Mouse (Mus musculus): Measurements from ENCODE around the gene Glb1l2. TPM values are rescaled to one million over a fixed set of nuclear protein-coding genes. Genes with fewer than 3 reads are reported as not detected.

Glb1l2 gene
- total RNA-seq (2014; fragmentation: Nextera tagmentation) (not detected in 2 replicates), total RNA-seq (2017) (0.06 and 0.44 TPM in 2 replicates), polyA plus RNA-seq (2012) (not detected in 2 replicates)

- Histone ChIP-seq H3K27me3 (ENCODE audit: insufficient read depth, low read length) (peaks cover 5% of the 10 kb centered on the region; the same call in 1 of the 2 replicates), H3K4me3 (ENCODE audit: low read depth, low read length) (peak within 1 kb of the TSS; percentile 13; the same call in 1 of the 2 replicates), H3K9me3 (replicated peaks) (no peaks in the 10 kb centered on the region), H3K36me3 (replicated peaks) (no peaks in the 10 kb centered on the region), H3K4me1 (ENCODE audit: insufficient read depth, low read depth, low read length) (no peaks in the 10 kb centered on the region)
- DNase-seq (ENCODE audit: low spot score) (peak; percentile 2), ATAC-seq (ENCODE audit: extremely low read depth, insufficient number of reproducible peaks, low FRiP score, poor library complexity, severe bottlenecking) (no peak)
- TF ChIP-seq POLR2AphosphoS5 (IDR thresholded peaks at IDR 0.05; ENCODE audit: insufficient replicate concordance, low read depth, low read length) (no peak), TAL1 (conservative IDR thresholded peaks at IDR 0.05; ENCODE audit: low read depth, low read length) (no peak), CTCF (IDR thresholded peaks at IDR 0.05; ENCODE audit: low read depth, low read length) (no peak)
Observed at GRCm38 (mm10) chr9:26805935-26806666, at the start of gene Glb1l2. TSS of gene Glb1l2 (minus strand) at chr9:26806468.

- TF ChIP-seq CTCF (IDR thresholded peaks at IDR 0.05; ENCODE audit: low read depth, low read length) = no peak
- no peak for TF ChIP-seq GATA1 (IDR thresholded peaks at IDR 0.05; ENCODE audit: borderline replicate concordance, low read length)
- TF ChIP-seq POLR2AphosphoS5 (IDR thresholded peaks at IDR 0.05; ENCODE audit: insufficient replicate concordance, low read depth, low read length) = no peak
- TF ChIP-seq GATA2 (IDR thresholded peaks at IDR 0.05; ENCODE audit: borderline replicate concordance, low read depth, low read length) = no peak
- Histone ChIP-seq H3K9me3 (replicated peaks) (no peaks in the 10 kb centered on the region), H3K36me3 (replicated peaks) (no peaks in the 10 kb centered on the region), H3K4me3 (ENCODE audit: low read depth, low read length) (no peak overlapping the region), H3K27me3 (ENCODE audit: insufficient read depth, low read length) (no peaks in the 10 kb centered on the region), H3K4me1 (ENCODE audit: insufficient read depth, low read depth, low read length) (no peaks in the 10 kb centered on the region)
- no peak for ATAC-seq (ENCODE audit: extremely low read depth, insufficient number of reproducible peaks, low FRiP score, poor library complexity, severe bottlenecking)
- no peak for DNase-seq (ENCODE audit: low spot score)
Observed at GRCm38 (mm10) chr9:26831089-26831488, 24.8 kb upstream of the Glb1l2 start.

- Histone ChIP-seq H3K4me1 (ENCODE audit: insufficient read depth, low read depth, low read length) (no peaks in the 10 kb centered on the region), H3K4me3 (ENCODE audit: low read depth, low read length) (no peak overlapping the region), H3K27me3 (ENCODE audit: insufficient read depth, low read length) (no peaks in the 10 kb centered on the region), H3K36me3 (replicated peaks) (no peaks in the 10 kb centered on the region), H3K9me3 (replicated peaks) (no peaks in the 10 kb centered on the region)
- TF ChIP-seq TAL1 (conservative IDR thresholded peaks at IDR 0.05; ENCODE audit: low read depth, low read length) (no peak), CTCF (IDR thresholded peaks at IDR 0.05; ENCODE audit: low read depth, low read length) (no peak), POLR2AphosphoS5 (IDR thresholded peaks at IDR 0.05; ENCODE audit: insufficient replicate concordance, low read depth, low read length) (no peak), GATA2 (IDR thresholded peaks at IDR 0.05; ENCODE audit: borderline replicate concordance, low read depth, low read length) (no peak), GATA1 (IDR thresholded peaks at IDR 0.05; ENCODE audit: borderline replicate concordance, low read length) (no peak)
- DNase-seq (ENCODE audit: low spot score) (no peak), ATAC-seq (ENCODE audit: extremely low read depth, insufficient number of reproducible peaks, low FRiP score, poor library complexity, severe bottlenecking) (no peak)
Observed at GRCm38 (mm10) chr9:26819942-26820341, 13.7 kb upstream of the Glb1l2 start.

- no peak overlapping the region for H3K4me3 ChIP-seq (ENCODE audit: low read depth, low read length)
- no peak for ATAC-seq (ENCODE audit: extremely low read depth, insufficient number of reproducible peaks, low FRiP score, poor library complexity, severe bottlenecking)
- no peak for DNase-seq (ENCODE audit: low spot score)
Observed at GRCm38 (mm10) chr9:26808735-26809134, 2.5 kb upstream of the Glb1l2 start.

GRCm38 (mm10) chr9:26804321-26804720 is 1.9 kb downstream of the Glb1l2 start:
- Histone ChIP-seq H3K4me1 (ENCODE audit: insufficient read depth, low read depth, low read length) (no peaks in the 10 kb centered on the region), H3K36me3 (replicated peaks) (no peaks in the 10 kb centered on the region), H3K9me3 (replicated peaks) (no peaks in the 10 kb centered on the region), H3K4me3 (ENCODE audit: low read depth, low read length) (no peak overlapping the region), H3K27me3 (ENCODE audit: insufficient read depth, low read length) (peaks cover 5% of the 10 kb centered on the region; the same call in 1 of the 2 replicates)
- no peak for ATAC-seq (ENCODE audit: extremely low read depth, insufficient number of reproducible peaks, low FRiP score, poor library complexity, severe bottlenecking)
- no peak for DNase-seq (ENCODE audit: low spot score)
- TF ChIP-seq GATA2 (IDR thresholded peaks at IDR 0.05; ENCODE audit: borderline replicate concordance, low read depth, low read length) (no peak), CTCF (IDR thresholded peaks at IDR 0.05; ENCODE audit: low read depth, low read length) (no peak), TAL1 (conservative IDR thresholded peaks at IDR 0.05; ENCODE audit: low read depth, low read length) (no peak), GATA1 (IDR thresholded peaks at IDR 0.05; ENCODE audit: borderline replicate concordance, low read length) (no peak)

More at GRCm38 (mm10) chr9:26808735-26809134, 2.5 kb upstream of the Glb1l2 start:
- Histone ChIP-seq H3K36me3 (replicated peaks) (no peaks in the 10 kb centered on the region), H3K4me1 (ENCODE audit: insufficient read depth, low read depth, low read length) (no peaks in the 10 kb centered on the region), H3K27me3 (ENCODE audit: insufficient read depth, low read length) (peaks cover 5% of the 10 kb centered on the region; the same call in 1 of the 2 replicates), H3K9me3 (replicated peaks) (no peaks in the 10 kb centered on the region)
- TF ChIP-seq GATA2 (IDR thresholded peaks at IDR 0.05; ENCODE audit: borderline replicate concordance, low read depth, low read length) (no peak), POLR2AphosphoS5 (IDR thresholded peaks at IDR 0.05; ENCODE audit: insufficient replicate concordance, low read depth, low read length) (no peak), CTCF (IDR thresholded peaks at IDR 0.05; ENCODE audit: low read depth, low read length) (no peak), GATA1 (IDR thresholded peaks at IDR 0.05; ENCODE audit: borderline replicate concordance, low read length) (no peak), TAL1 (conservative IDR thresholded peaks at IDR 0.05; ENCODE audit: low read depth, low read length) (no peak)

GRCm38 (mm10) chr9:26800357-26800756 is 5.9 kb downstream of the Glb1l2 start:
- H3K27me3 ChIP-seq (ENCODE audit: insufficient read depth, low read length) = no peaks in the 10 kb centered on the region
- no peaks in the 10 kb centered on the region for H3K4me1 ChIP-seq (ENCODE audit: insufficient read depth, low read depth, low read length)
- DNase-seq (ENCODE audit: low spot score) = no peak
- ATAC-seq (ENCODE audit: extremely low read depth, insufficient number of reproducible peaks, low FRiP score, poor library complexity, severe bottlenecking) = no peak
- H3K9me3 ChIP-seq (replicated peaks) = no peaks in the 10 kb centered on the region
- H3K4me3 ChIP-seq (ENCODE audit: low read depth, low read length) = no peak overlapping the region
- TF ChIP-seq POLR2AphosphoS5 (IDR thresholded peaks at IDR 0.05; ENCODE audit: insufficient replicate concordance, low read depth, low read length) (no peak), TAL1 (conservative IDR thresholded peaks at IDR 0.05; ENCODE audit: low read depth, low read length) (no peak), GATA1 (IDR thresholded peaks at IDR 0.05; ENCODE audit: borderline replicate concordance, low read length) (no peak), GATA2 (IDR thresholded peaks at IDR 0.05; ENCODE audit: borderline replicate concordance, low read depth, low read length) (no peak)
- H3K36me3 ChIP-seq (replicated peaks) = no peaks in the 10 kb centered on the region

Measured in G1E (cell line).